Mouse (Mus musculus): ENCODE results near the gene Fam3c. TPM values are rescaled to one million over a fixed set of nuclear protein-coding genes. Genes with fewer than 3 reads are reported as not detected.

The Fam3c gene
- polyA plus RNA-seq, 2 experiments: 4.7 to 13.3 TPM

DNA sequence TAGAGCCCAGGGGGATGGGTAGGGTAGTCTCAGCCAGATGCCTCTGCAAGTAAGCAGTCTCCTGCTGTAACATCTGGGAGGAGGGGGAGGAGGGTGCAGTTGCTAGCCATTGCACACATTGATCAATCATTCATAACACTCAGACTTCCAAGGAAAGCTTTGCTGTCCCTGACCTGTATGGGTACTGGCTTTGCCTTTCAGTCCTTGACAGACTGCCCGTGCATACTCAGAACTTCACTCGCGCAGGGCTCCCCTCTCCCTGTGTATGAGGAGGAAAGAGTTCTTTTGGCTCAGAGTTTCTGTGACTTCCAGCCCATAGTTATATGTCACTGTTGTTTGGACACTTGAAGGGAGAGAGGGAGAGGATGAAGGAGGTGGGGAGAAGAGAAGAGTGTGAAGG, 24.2 kb upstream of the Fam3c start:
- Histone ChIP-seq H3K9me3 (ENCODE audit: control insufficient read depth, low read length) (no peaks in the 10 kb centered on the region), H3K27me3 (ENCODE audit: control insufficient read depth, insufficient read depth, low read length) (no peaks in the 10 kb centered on the region), H3K36me3 (replicated peaks; ENCODE audit: control insufficient read depth, insufficient read depth, low read depth) (no peaks in the 10 kb centered on the region), H3K4me2 (ENCODE audit: low read depth) (no peak overlapping the region), H3K4me3 (ENCODE audit: insufficient read depth in 1 of 2, low read depth in 2 of 2, low read length in 2 of 2) (no peak overlapping the region), H3K27ac (no peak overlapping the region), H3K4me1 (replicated peaks; ENCODE audit: control insufficient read depth in 2 of 2, insufficient read depth in 2 of 2, low read length in 1 of 2) (no peaks in the 10 kb centered on the region; a peak in 1 of 4 replicates), H3K9ac (replicated peaks) (no peak overlapping the region)
- TF ChIP-seq EP300 (IDR thresholded peaks at IDR 0.05; ENCODE audit: low read depth) (no peak), CTCF (IDR thresholded peaks at IDR 0.05; ENCODE audit: low read depth) (no peak)
- WGBS (ENCODE audit: insufficient replicate concordance): 72% methylated on average over 3 of the region's 3 CpGs
- no peak for ATAC-seq (ENCODE audit: insufficient read depth)
- no peak for DNase-seq (ENCODE audit: low read depth in 3 of 3, low spot score in 3 of 3)

DNA sequence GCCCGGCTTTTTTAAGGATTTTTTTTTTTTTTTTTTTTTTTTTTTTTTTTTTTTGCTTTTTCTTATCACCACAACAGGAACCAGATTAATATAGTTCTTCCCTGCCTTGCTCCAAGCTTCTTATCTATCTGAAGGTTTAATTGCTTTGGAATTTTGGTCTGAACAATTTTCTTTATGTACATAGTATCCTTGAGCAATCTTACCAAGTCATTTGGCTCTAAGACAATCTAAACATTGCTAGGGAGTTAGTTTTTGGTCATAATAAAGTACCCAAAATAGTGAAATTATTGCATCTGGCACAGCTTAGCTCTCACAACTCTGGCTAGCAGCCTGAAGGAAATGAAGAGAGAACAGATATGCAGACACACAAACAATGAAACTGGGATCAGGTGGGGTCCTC, 23.8 kb upstream of the Fam3c start:
- ATAC-seq (ENCODE audit: insufficient read depth) (no peak), DNase-seq (ENCODE audit: low read depth in 3 of 3, low spot score in 3 of 3) (no peak)
- Histone ChIP-seq H3K36me3 (replicated peaks; ENCODE audit: control insufficient read depth, insufficient read depth, low read depth) (no peaks in the 10 kb centered on the region), H3K9ac (replicated peaks) (no peak overlapping the region), H3K4me2 (ENCODE audit: low read depth) (no peak overlapping the region), H3K9me3 (ENCODE audit: control insufficient read depth, low read length) (no peaks in the 10 kb centered on the region), H3K27me3 (ENCODE audit: control insufficient read depth, insufficient read depth, low read length) (no peaks in the 10 kb centered on the region), H3K27ac (no peak overlapping the region), H3K4me1 (replicated peaks; ENCODE audit: control insufficient read depth in 2 of 2, insufficient read depth in 2 of 2, low read length in 1 of 2) (no peaks in the 10 kb centered on the region; a peak in 1 of 4 replicates), H3K4me3 (ENCODE audit: insufficient read depth in 1 of 2, low read depth in 2 of 2, low read length in 2 of 2) (no peak overlapping the region)
- TF ChIP-seq CTCF (IDR thresholded peaks at IDR 0.05; ENCODE audit: low read depth): no peak
- TF ChIP-seq EP300 (IDR thresholded peaks at IDR 0.05; ENCODE audit: low read depth): no peak
- 73% methylated on average over 1 of the region's 1 CpGs for WGBS (ENCODE audit: insufficient replicate concordance)

GRCm38 (mm10) chr6:22378462-22378861, 22.4 kb upstream of the Fam3c start:
- Histone ChIP-seq H3K9ac (replicated peaks) (no peak overlapping the region), H3K4me3 (ENCODE audit: insufficient read depth in 1 of 2, low read depth in 2 of 2, low read length in 2 of 2) (no peak overlapping the region), H3K27me3 (ENCODE audit: control insufficient read depth, insufficient read depth, low read length) (no peaks in the 10 kb centered on the region), H3K4me1 (replicated peaks; ENCODE audit: control insufficient read depth in 2 of 2, insufficient read depth in 2 of 2, low read length in 1 of 2) (no peaks in the 10 kb centered on the region; a peak in 1 of 4 replicates), H3K9me3 (ENCODE audit: control insufficient read depth, low read length) (no peaks in the 10 kb centered on the region), H3K27ac (no peak overlapping the region), H3K4me2 (ENCODE audit: low read depth) (no peak overlapping the region), H3K36me3 (replicated peaks; ENCODE audit: control insufficient read depth, insufficient read depth, low read depth) (no peaks in the 10 kb centered on the region)
- 33% methylated on average over 5 of the region's 5 CpGs for WGBS (ENCODE audit: insufficient replicate concordance)
- no peak for DNase-seq (ENCODE audit: low read depth in 3 of 3, low spot score in 3 of 3)
- ATAC-seq (ENCODE audit: insufficient read depth): no peak
- no peak for TF ChIP-seq CTCF (IDR thresholded peaks at IDR 0.05; ENCODE audit: low read depth)
- no peak for TF ChIP-seq EP300 (IDR thresholded peaks at IDR 0.05; ENCODE audit: low read depth)

- Histone ChIP-seq H3K9ac (replicated peaks) (no peak overlapping the region), H3K4me3 (ENCODE audit: insufficient read depth in 1 of 2, low read depth in 2 of 2, low read length in 2 of 2) (no peak overlapping the region), H3K36me3 (replicated peaks; ENCODE audit: control insufficient read depth, insufficient read depth, low read depth) (no peaks in the 10 kb centered on the region), H3K27me3 (ENCODE audit: control insufficient read depth, insufficient read depth, low read length) (no peaks in the 10 kb centered on the region), H3K27ac (no peak overlapping the region), H3K4me2 (ENCODE audit: low read depth) (no peak overlapping the region), H3K9me3 (ENCODE audit: control insufficient read depth, low read length) (no peaks in the 10 kb centered on the region), H3K4me1 (replicated peaks; ENCODE audit: control insufficient read depth in 2 of 2, insufficient read depth in 2 of 2, low read length in 1 of 2) (no peaks in the 10 kb centered on the region; a peak in 1 of 4 replicates)
- WGBS (ENCODE audit: insufficient replicate concordance): 70% methylated on average over 3 of the region's 3 CpGs
- DNase-seq (ENCODE audit: low read depth in 3 of 3, low spot score in 3 of 3) (no peak), ATAC-seq (ENCODE audit: insufficient read depth) (no peak)
- no peak for TF ChIP-seq CTCF (IDR thresholded peaks at IDR 0.05; ENCODE audit: low read depth)
- TF ChIP-seq EP300 (IDR thresholded peaks at IDR 0.05; ENCODE audit: low read depth): no peak
These were observed 18.7 kb upstream of the Fam3c start for GRCm38 (mm10) chr6:22374791-22375190.

- H3K27me3 ChIP-seq (ENCODE audit: control insufficient read depth, insufficient read depth, low read length): no peaks in the 10 kb centered on the region
- no peak overlapping the region for H3K4me3 ChIP-seq (ENCODE audit: insufficient read depth in 1 of 2, low read depth in 2 of 2, low read length in 2 of 2)
- no peaks in the 10 kb centered on the region for H3K9me3 ChIP-seq (ENCODE audit: control insufficient read depth, low read length)
- DNase-seq (ENCODE audit: low read depth in 3 of 3, low spot score in 3 of 3) (no peak), ATAC-seq (ENCODE audit: insufficient read depth) (no peak)
- no peaks in the 10 kb centered on the region for H3K36me3 ChIP-seq (replicated peaks; ENCODE audit: control insufficient read depth, insufficient read depth, low read depth)
- H3K9ac ChIP-seq (replicated peaks): no peak overlapping the region
- TF ChIP-seq CTCF (IDR thresholded peaks at IDR 0.05; ENCODE audit: low read depth): no peak
- no peak for TF ChIP-seq EP300 (IDR thresholded peaks at IDR 0.05; ENCODE audit: low read depth)
- H3K4me2 ChIP-seq (ENCODE audit: low read depth): no peak overlapping the region
- 44% methylated on average over 2 of the region's 2 CpGs for WGBS (ENCODE audit: insufficient replicate concordance)
- H3K4me1 ChIP-seq (replicated peaks; ENCODE audit: control insufficient read depth in 2 of 2, insufficient read depth in 2 of 2, low read length in 1 of 2): no peaks in the 10 kb centered on the region
- no peak overlapping the region for H3K27ac ChIP-seq
These were observed 17.4 kb upstream of the Fam3c start for GRCm38 (mm10) chr6:22373476-22373875.
